Mouse (Mus musculus) urinary bladder, postnatal 14 days (tissue): ENCODE data around the gene Tyw5.

Source experiments
- DNase-seq: peaks from one replicate; pipeline ENCODE4 v3.0.0; 2021; ENCODE audit warnings: low spot score

The Tyw5 gene

DNA sequence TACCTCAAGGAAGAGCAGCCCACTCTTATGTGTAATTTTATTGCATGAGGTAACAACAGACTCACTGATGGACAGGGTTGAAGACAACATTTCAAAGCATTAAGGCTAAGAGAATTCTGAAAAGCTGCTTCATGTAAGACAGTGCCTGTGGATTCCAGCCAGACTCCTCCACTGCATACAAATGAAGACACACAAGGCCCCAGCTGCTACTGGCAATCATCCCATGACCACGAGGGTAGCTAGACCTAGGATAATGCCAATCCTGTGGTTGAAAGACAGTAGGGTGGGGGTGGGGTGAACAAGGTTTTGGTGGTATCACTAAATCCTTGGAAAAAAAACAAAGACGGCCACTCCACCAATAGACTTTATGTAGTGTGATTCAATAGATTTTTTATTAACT, 19.0 kb downstream of the Tyw5 start:
- DNase-seq = no peak

DNA sequence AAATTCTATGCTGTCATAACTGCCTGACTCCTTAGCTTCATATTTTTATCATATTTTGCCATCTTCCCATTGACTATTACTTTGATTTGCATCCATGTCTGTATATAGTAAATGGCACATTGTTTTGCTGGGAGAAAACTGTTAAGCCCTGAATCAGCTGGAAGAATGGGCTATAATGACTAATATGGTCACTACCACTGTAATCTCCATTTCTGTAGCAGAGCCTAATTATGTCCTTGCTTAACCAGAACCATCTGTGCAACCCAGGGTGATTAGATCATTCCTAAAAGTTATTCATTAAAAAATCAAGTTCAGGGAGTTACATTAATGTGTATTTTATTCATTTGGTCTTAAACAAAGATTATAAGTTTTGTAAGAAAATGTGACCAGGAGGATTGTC, 20.4 kb downstream of the Tyw5 start:
- DNase-seq = no peak

DNA sequence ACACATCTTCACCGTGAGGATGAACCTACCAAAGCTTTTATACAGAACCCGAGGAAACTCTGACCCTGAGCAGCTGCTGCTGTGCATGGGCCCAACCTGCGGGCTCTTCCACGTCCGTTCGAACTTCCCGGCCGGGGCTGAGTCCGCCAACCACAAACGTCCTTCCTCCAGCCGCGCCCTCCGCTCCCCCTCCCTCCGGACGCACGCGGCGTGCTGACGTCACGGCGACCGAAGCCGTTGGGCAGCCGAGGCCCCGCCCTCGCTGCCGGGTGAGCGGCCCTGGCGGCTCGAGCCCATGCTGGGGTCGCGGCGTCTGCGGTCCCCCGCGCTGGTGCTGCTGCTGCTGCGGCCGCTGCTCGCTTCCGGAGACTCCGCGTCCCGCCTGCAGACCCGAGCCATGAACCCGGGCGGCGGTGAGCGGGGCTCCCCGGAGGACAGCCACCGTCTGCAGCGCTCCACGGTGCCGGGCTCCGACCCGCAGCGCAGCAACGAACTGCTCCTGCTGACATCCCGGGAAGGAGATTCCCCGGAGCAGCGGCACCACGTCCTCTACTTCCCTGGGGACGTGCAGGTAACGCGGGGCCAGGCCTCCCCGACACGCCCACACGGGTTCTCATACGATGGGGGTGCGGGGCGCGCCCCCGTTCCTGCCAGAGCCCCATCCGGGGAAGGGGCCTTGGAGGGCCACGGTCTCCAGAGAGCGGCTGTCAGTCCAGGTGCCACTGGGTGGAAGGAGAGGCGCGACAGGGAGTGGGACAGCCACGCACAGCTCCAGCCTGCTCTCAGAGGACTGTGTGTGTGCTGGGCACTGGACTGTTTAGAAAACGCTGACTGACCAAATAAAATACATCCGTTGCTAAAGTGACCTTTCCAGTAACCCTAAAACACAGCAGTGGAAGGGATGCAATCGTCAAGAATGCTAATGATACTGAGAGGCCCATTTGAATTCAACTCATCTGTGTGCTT, 29.2 kb downstream of the Tyw5 start, which contains the start of gene 1700066M21Rik:
TSS of gene 1700066M21Rik (plus strand) at position 245 of the 966 bp plus-strand sequence.
- DNase-seq = peak; percentile 95

GRCm38 (mm10) chr1:57376806-57377205, 30.1 kb downstream of the Tyw5 start:
- no peak for DNase-seq

DNA sequence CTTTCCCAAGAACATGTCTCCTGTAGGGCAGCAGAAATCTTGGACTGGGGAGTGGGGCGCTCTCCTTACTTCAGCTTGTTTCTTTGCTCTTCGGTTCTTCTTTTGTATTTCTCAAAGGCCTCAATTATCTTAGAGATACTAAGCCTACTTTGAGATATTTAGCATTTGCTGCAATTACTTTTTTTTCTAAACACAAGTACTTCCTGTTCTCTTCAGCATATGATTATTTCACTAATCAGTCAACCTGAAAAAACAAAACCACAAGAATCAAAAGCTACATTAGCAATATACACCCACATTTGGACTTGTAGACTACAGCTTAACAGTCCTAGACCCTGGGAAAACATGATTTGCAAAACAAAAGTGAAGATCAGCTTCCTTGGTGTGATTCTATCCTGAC, 31.6 kb downstream of the Tyw5 start:
- no peak for DNase-seq

- no peak for DNase-seq
Observed at GRCm38 (mm10) chr1:57370451-57370850, 36.5 kb downstream of the Tyw5 start.

DNA sequence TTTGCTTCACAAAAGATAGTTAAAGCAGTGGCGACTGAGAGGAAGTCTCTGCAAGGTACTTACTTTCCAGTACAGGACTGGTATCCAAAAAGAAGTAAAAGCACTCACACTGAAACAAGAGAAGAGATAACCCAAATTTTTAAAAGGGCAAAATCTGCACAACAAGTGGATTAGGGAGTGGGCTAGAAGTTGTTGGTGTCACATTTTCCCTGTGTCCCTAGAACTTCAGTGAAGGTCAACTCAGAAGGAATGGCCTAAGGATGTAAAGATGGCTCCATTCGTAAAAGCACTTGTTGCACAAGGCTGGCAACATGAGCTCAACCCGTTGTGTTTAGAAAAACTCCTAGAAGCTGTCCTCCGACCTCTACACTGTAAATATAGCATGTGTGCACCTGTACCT, 37.8 kb downstream of the Tyw5 start:
- DNase-seq = no peak

DNA sequence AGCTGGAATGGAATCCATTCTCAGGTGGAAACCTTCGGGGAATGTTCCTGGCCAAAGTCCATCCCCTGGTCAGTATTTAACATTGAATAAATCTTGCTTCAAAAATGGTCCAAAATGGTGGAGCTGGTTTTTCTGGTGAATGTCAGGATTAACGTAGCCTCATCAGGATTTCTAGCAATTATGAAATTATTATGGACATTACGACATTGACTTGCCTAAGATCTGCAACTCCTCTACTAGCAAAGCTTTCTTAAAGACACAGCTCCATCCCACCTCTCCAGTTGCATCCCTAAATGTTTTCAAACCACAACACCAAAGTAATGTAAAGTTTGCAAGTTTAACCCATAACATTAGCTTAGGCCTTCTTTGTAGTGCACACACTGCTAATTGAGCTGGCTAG, 39.5 kb downstream of the Tyw5 start:
- no peak for DNase-seq

- DNase-seq = no peak
Observed at GRCm38 (mm10) chr1:57358546-57358945, 48.4 kb downstream of the Tyw5 start.

GRCm38 (mm10) chr1:57351941-57352340, 55.0 kb downstream of the Tyw5 start:
- DNase-seq = no peak

DNA sequence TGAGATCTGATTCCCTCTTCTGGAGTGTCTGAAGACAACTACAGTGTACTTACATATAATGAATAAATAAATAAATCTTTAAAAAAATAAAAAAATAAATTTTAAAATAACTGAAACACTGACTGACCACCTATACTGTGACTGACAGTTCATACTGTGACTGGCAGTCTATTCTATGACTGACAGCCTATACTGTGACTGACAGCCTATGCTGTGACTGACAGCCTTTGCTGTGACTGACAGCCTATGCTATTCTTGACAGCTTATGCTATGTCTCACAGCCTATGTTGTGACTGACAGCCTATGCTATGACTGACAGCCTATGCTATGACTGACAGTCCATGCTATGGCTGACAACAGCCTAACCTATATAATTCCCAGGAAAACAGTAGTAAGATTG, 59.4 kb downstream of the Tyw5 start:
- no peak for DNase-seq

DNA sequence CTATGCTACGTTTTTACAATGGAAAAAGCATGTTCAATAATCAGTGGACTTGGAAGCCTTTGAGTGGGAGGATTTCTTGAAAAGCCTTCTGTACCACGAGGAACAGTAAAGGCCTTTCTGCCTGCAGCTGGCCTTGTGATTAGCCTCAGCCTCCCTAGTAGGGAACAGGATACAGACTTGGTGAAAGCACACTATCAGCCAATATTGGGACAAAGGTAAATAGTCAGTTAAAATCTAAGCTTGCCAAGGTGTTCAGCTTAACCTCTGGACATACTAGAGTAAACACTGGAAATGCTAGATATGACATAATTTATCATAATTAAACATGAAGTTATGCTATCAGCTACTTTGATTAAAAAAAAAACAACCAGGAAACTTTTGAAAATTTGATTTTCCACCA, 65.7 kb downstream of the Tyw5 start:
- DNase-seq = no peak

- no peak for DNase-seq
Observed at GRCm38 (mm10) chr1:57339156-57339796, 67.6 kb downstream of the Tyw5 start.
